Comparison of ENCODE assay signal across 15 mouse cellular contexts in genomic region chr11:104438450-104438849, GRCm38 (mm10). TPM values are rescaled to one million over a fixed set of nuclear protein-coding genes. Genes with fewer than 3 reads are reported as not detected.
DNase-seq lines count a peak whose midpoint lies in the region; ATAC-seq lines count a peak whose summit lies in the region.
"Had no signal": no experiment of that assay in that cellular context is flagged by ENCODE, and none has a peak within 500 bp of the region (broad histone marks: within the 10 kb centered on the region; RNA-seq: fewer than 3 reads in every experiment).

No protein-coding gene starts in this region.

- H3K36me3 ChIP-seq in forebrain, embryonic 14.5 days (ENCODE audit: control insufficient read depth, insufficient read depth, low read length): no peaks in the 10 kb centered on the region
- no peaks in the 10 kb centered on the region for H3K36me3 ChIP-seq in forebrain, embryonic 10.5 days (replicated peaks)
- H3K36me3 ChIP-seq in liver, embryonic 11.5 days (ENCODE audit: control insufficient read depth, insufficient read depth, low read length): no peaks in the 10 kb centered on the region
- H3K36me3 ChIP-seq in hindbrain, embryonic 14.5 days (replicated peaks; ENCODE audit: control insufficient read depth, insufficient read depth): no peaks in the 10 kb centered on the region
- no peaks in the 10 kb centered on the region for H3K36me3 ChIP-seq in midbrain, embryonic 13.5 days

- DNase-seq in forebrain, embryonic 14.5 days (ENCODE audit: low spot score): no peak
- DNase-seq in forebrain, embryonic 10.5 days (ENCODE audit: extremely low spot score, low spot score): no peak
- DNase-seq in liver, embryonic 11.5 days (ENCODE audit: low spot score): no peak
- DNase-seq in liver: no peak
- no peak for DNase-seq in hindbrain, embryonic 14.5 days (ENCODE audit: low spot score)
- DNase-seq in cerebellum, adult 11 months: no peak
- DNase-seq: B cell, adult 2 months; cerebellum, adult 2 months; gastrocnemius, postnatal 10 days; heart, postnatal 10 days; kidney, adult 2 months; lung, adult 18-20 months; thymus, postnatal 14 days had no signal

- no peak for ATAC-seq in forebrain, embryonic 14.5 days
- no peak for ATAC-seq in liver, embryonic 11.5 days (replicated peaks; ENCODE audit: low FRiP score)
- ATAC-seq in hindbrain, embryonic 14.5 days (ENCODE audit: low FRiP score): no peak
- no peak for ATAC-seq in midbrain, embryonic 13.5 days
- ATAC-seq in megakaryocyte progenitor cell, adult 5-6 weeks (replicated peaks; ENCODE audit: poor library complexity): no peak

- H3K4me3 ChIP-seq in forebrain, embryonic 14.5 days (ENCODE audit: low read depth, low read length): no peak overlapping the region
- H3K4me3 ChIP-seq in forebrain, embryonic 10.5 days: no peak overlapping the region
- H3K4me3 ChIP-seq in liver, embryonic 11.5 days (ENCODE audit: low read depth, low read length): no peak overlapping the region; the same call in 1 of the 2 replicates
- no peak overlapping the region for H3K4me3 ChIP-seq in hindbrain, embryonic 14.5 days (replicated peaks; ENCODE audit: low read length)
- no peak overlapping the region for H3K4me3 ChIP-seq in midbrain, embryonic 13.5 days (replicated peaks)

- H3K9me3 ChIP-seq in forebrain, embryonic 14.5 days (replicated peaks; ENCODE audit: control insufficient read depth, low read length): no peaks in the 10 kb centered on the region
- no peaks in the 10 kb centered on the region for H3K9me3 ChIP-seq in forebrain, embryonic 10.5 days
- H3K9me3 ChIP-seq in liver, embryonic 11.5 days (ENCODE audit: control insufficient read depth, low read length): no peaks in the 10 kb centered on the region
- H3K9me3 ChIP-seq in hindbrain, embryonic 14.5 days (ENCODE audit: control insufficient read depth, low read length): no peaks in the 10 kb centered on the region
- H3K9me3 ChIP-seq in midbrain, embryonic 13.5 days: no peaks in the 10 kb centered on the region

- no peaks in the 10 kb centered on the region for H3K27me3 ChIP-seq in forebrain, embryonic 14.5 days (replicated peaks; ENCODE audit: control insufficient read depth, insufficient read depth, low read length)
- no peaks in the 10 kb centered on the region for H3K27me3 ChIP-seq in forebrain, embryonic 10.5 days (ENCODE audit: poor library complexity, severe bottlenecking)
- no peaks in the 10 kb centered on the region for H3K27me3 ChIP-seq in liver, embryonic 11.5 days (replicated peaks; ENCODE audit: control insufficient read depth, insufficient read depth, low read length)
- no peaks in the 10 kb centered on the region for H3K27me3 ChIP-seq in hindbrain, embryonic 14.5 days (ENCODE audit: control insufficient read depth, insufficient read depth, low read length)
- no peaks in the 10 kb centered on the region for H3K27me3 ChIP-seq in midbrain, embryonic 13.5 days

- peaks cover 19% of the 10 kb centered on the region for H3K4me1 ChIP-seq in forebrain, embryonic 14.5 days (ENCODE audit: control insufficient read depth, insufficient read depth, low read length)
- H3K4me1 ChIP-seq in forebrain, embryonic 10.5 days: peaks cover 37% of the 10 kb centered on the region
- H3K4me1 ChIP-seq in liver, embryonic 11.5 days (replicated peaks; ENCODE audit: control insufficient read depth, insufficient read depth, low read length): peaks cover 42% of the 10 kb centered on the region
- peaks cover 31% of the 10 kb centered on the region for H3K4me1 ChIP-seq in hindbrain, embryonic 14.5 days (replicated peaks; ENCODE audit: control insufficient read depth, insufficient read depth, low read length)
- H3K4me1 ChIP-seq in midbrain, embryonic 13.5 days (replicated peaks): peaks cover 34% of the 10 kb centered on the region

- H3K27ac ChIP-seq in forebrain, embryonic 14.5 days (ENCODE audit: low read depth, low read length): no peak overlapping the region
- no peak overlapping the region for H3K27ac ChIP-seq in forebrain, embryonic 10.5 days
- H3K27ac ChIP-seq in liver, embryonic 11.5 days (ENCODE audit: low read depth, low read length): no peak overlapping the region
- H3K27ac ChIP-seq in hindbrain, embryonic 14.5 days: no peak overlapping the region
- H3K27ac ChIP-seq in midbrain, embryonic 13.5 days: no peak overlapping the region

- H3K9ac ChIP-seq in forebrain, embryonic 14.5 days (ENCODE audit: low read length): no peak overlapping the region
- H3K9ac ChIP-seq in liver, embryonic 11.5 days (ENCODE audit: low read depth, low read length): no peak overlapping the region
- H3K9ac ChIP-seq in hindbrain, embryonic 14.5 days: no peak overlapping the region
- no peak overlapping the region for H3K9ac ChIP-seq in midbrain, embryonic 13.5 days (replicated peaks)

- H3K4me2 ChIP-seq in forebrain, embryonic 14.5 days (ENCODE audit: low read length): peak overlapping the region; percentile 54; the same call in 1 of the 2 replicates
- H3K4me2 ChIP-seq in liver, embryonic 11.5 days: peak overlapping the region; percentile 88
- peak overlapping the region; percentile 68 for H3K4me2 ChIP-seq in hindbrain, embryonic 14.5 days (replicated peaks)
- peak overlapping the region; percentile 31 for H3K4me2 ChIP-seq in midbrain, embryonic 13.5 days (replicated peaks)

RNA-seq across cellular contexts. Expression of gene Kansl1, which starts 30.2 kb away (rescaled TPM):
- polyA plus RNA-seq in forebrain, embryonic 14.5 days (2014; fragmentation: Nextera tagmentation; extraction: Ambion mirVana): 26.3 and 32.3 TPM in 2 replicates
- 24.5 and 25.9 TPM in 2 replicates for polyA plus RNA-seq in forebrain, embryonic 10.5 days (2016; fragmentation: Nextera tagmentation; extraction: Ambion mirVana)
- polyA plus RNA-seq in liver, embryonic 11.5 days (2014; fragmentation: Nextera tagmentation; extraction: Ambion mirVana): 18.2 and 20.3 TPM in 2 replicates
- 30.7 and 33.8 TPM in 2 replicates for polyA plus RNA-seq in hindbrain, embryonic 14.5 days (2014; fragmentation: Nextera tagmentation; extraction: Ambion mirVana)
- 32.1 and 33.8 TPM in 2 replicates for polyA plus RNA-seq in midbrain, embryonic 13.5 days (2015; fragmentation: Nextera tagmentation; extraction: Ambion mirVana)
- total RNA-seq in megakaryocyte progenitor cell, adult 5-6 weeks (2015): 62.8 and 64.0 TPM in 2 replicates
- 29.6 and 37.2 TPM in 2 replicates for total RNA-seq in megakaryocyte progenitor cell, adult 5-6 weeks (2017)

Comparison
In these comparisons a context has a peak if more than half of its experiments do, and no peak if none do; other contexts are left out.
1. H3K4me2 ChIP-seq: peak in every context shown above with its lines; median percentile 88 in liver, embryonic 11.5 days; 68 in hindbrain, embryonic 14.5 days; 54 in forebrain, embryonic 14.5 days; 31 in midbrain, embryonic 13.5 days.